Mouse (Mus musculus) lung, adult 2 months (tissue): Measurements from ENCODE around the gene Rce1.

Experiments used
- CTCF ChIP-seq: fragments of 200-500 bp; IDR thresholded peaks from 2 replicates; pipeline ENCODE4 v1.5.1; 2011; ENCODE audit warnings: mild to moderate bottlenecking, low read length, control low read depth; ENCODE audit not compliant: insufficient read depth
- POLR2A ChIP-seq: fragments of 200-500 bp; IDR thresholded peaks from 2 replicates; pipeline ENCODE4 v1.6.1; 2011; ENCODE audit warnings: low read depth, mild to moderate bottlenecking, control low read depth, low read length, borderline replicate concordance; ENCODE audit errors: extremely low read depth

GRCm38 (mm10) chr19:4614305-4615150, 10.9 kb downstream of the Rce1 start:
- TF ChIP-seq CTCF = no peak
- TF ChIP-seq POLR2A = no peak
